Mouse (Mus musculus) WW6 (cell line): Measurements from ENCODE around the gene Cisd2.

Experiments
- DNase-seq: peaks from one replicate; pipeline ENCODE4 v3.0.0-alpha.2; 2013; ENCODE audit warnings: low read depth, low spot score

Cisd2 gene

DNA sequence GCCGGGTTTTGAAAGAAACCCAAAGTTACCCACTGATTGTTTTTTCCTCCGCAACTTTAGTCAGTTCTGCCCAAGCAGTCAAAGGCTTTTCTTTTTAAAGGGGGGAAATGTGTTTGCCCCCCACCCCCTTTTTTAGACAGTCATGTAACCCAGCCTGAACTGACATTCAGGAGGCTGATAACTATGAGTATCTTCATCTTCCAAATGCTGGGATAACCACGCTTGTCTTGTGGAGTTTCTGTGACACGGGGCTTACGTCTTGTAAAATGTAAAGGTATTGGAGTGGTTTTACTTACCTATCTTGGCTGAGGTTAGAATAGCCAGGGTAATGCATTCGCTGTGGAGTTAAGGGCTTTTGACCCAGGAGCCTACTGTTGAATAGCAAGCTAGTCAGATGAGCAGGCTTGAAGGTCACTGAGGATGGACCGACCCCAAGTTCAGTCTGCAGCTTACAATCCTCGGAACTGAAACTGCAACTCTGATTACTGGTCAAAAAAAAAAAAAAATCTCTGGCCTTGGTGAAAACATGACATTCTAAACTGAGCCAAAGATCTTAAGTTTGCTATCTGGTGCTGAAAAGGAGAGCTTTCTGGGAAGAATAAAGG lies at the start of gene Cisd2:
Gene Cisd2, minus strand, starts transcription at position 318 of the 605 bp plus-strand sequence.
- DNase-seq = no peak

DNA sequence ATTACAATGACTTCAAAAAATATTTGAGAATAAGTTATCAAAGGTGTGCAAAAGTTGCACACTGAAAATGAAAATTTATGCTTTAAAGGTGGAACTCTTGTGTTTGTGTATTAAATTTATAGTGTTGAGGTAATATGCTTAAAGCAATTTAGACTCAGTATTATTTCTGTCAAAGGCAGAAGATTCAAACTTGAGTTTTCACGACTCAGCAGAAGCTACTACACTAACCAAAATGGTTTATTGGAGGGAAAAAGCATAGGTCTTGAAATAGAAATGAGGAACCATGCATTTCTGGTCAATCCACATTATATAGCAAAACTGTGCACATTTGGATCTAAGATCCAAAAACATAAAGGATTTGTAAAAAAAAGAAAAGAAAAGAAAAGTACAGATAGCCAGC lies 47.1 kb upstream of the Cisd2 start:
- DNase-seq = no peak

DNA sequence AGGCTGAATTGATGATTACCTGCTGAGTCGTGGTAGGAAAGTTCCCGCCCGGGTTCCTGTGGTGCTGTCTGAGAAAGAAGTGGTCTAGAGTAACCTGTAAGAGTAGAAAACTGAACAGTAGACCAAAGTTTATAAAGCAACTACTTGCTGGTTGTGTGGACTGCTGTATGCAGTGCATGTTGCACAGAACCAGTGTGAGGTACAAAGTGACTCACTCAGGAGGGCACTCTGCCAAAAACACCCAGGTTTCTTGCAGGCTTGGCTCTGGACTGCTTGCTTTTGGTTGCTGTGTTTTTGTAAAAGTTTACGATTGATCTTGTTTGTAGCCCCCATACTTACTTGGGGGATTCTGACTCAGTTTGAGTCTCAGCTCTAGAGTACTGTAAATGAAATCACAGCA lies 46.2 kb upstream of the Cisd2 start:
- no peak for DNase-seq

DNA sequence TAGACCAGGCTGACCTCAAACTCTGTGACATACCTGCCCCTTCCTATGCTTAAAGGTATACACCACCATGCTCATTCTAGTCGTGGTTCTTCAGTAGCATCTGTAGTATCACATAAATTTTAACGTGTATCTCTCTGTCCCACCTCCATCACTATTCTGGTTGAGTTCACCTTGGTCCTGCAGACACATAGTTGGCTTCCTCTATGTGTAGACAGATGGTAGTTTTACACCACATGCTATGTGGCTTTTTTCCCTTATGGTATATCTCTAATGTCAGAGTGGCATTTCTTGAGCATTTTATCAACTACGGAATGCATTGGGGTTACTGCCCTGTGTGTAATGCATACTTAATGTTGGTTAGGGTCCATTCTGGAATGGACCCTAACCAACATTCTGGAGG lies 45.4 kb upstream of the Cisd2 start:
- no peak for DNase-seq

DNA sequence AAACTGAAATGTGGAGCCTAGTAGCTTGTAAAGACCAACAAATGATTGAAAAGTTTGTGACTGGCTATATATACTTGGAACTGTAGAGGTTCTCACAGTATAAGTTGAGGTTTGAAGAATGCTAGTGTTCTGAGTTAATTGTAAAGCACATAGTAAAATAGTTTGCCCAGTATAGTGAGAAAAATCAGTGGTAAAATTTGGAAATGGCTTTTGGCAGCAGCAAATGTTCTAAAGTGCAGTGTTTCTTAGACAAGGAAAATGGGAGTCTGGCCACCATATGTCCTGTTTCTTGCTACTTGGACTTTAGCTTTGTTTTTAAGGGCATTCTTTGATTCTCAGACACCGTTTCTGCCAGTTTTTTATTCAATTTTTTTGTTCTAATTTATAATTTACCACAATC lies 44.7 kb upstream of the Cisd2 start:
- DNase-seq = no peak

DNA sequence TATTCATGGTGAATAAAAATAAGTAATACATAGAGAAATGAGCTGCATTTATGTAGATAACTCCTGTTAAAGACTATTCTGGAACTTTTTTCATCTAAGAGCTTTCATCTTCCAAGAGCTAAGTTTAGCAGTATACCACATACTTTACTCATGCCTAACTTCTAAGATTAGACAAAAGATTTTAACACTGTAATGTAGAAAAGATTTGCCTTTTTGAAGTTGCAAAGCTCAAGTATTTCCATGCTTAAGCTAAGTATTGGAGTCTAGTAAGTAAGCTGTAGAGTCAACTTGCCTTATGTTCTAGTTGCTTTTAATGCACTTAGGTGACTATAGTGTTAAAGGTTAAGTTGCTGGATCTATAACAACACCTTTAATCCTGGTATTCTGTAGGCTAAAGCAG lies 35.3 kb upstream of the Cisd2 start:
- no peak for DNase-seq

DNA sequence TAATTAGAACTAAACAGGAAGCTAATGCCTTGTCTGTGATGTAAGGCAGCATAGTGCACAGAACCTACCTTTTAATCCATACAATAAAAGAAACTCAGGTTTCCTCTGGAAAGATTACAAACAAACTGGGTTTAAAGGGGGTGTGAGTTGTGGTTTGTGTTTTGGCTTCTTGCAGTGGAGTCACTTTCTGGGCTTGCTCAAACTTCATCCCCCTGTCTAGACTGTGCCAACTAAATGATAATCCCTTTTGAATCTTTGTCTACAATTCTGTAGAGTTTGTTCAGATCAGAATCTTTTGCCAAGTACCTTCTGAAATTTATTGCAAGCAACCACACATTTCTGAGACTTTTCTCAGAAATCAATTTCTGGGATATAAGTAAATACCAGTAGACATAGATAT lies 21.2 kb upstream of the Cisd2 start:
- DNase-seq = no peak

DNA sequence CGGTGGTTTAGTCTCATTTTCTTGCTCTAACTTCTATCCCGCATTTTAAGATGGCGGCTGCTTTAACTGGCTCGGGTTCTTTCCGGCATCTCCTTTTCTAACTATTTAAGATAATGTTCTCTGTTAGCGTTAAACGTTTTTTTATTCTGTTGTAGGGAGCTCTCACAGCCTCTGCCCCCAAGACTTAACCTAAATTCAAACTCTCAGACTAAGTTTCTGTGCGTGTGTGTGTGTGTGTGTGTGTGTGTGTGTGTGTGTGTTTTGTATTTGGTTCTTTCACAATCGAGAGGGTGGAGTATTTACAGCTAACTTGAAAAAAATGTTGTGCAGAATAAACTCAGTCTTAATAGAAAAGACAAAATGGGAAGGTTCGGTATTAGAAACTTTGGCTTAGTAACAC lies 16.9 kb upstream of the Cisd2 start:
- DNase-seq = no peak

DNA sequence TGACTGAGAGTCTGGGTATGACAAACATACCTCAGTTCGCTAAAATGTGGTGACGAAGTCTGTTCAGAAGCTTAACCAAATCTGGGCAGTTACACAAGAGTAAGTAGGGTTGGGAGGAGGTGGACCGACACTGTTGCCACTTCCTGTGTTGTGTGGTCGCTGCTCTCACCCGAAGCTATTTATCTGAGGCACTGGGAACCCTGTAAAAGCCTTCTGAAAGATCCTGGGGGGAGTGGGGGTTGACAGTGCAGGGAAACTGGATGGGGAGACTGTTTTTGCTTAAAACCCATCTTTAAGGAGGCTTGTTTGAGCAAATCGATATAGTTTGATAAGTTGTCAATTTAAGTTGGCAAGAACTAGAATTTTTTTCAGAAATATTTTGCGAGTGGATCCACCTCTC lies 16.5 kb upstream of the Cisd2 start:
- no peak for DNase-seq

DNA sequence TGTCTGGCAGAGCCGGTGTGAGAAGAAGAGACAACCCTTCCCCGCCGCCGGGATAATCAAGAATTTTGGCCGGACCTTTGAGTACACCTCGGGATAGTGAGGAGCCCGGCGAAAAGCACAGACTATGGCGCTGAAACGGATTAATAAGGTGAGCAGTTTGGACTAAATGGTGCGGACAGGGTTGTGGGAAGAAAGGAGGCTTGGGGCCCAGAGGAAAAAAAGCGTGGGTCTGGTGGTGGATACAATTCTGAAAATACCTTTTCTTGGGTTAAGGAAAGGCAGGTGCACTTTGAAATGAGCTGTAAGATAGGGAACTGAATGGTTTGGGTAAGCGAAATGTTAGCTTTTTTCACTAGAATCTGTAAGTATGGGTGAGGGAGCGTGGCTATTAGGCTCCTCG lies 15.9 kb upstream of the Cisd2 start:
- DNase-seq = no peak

DNA sequence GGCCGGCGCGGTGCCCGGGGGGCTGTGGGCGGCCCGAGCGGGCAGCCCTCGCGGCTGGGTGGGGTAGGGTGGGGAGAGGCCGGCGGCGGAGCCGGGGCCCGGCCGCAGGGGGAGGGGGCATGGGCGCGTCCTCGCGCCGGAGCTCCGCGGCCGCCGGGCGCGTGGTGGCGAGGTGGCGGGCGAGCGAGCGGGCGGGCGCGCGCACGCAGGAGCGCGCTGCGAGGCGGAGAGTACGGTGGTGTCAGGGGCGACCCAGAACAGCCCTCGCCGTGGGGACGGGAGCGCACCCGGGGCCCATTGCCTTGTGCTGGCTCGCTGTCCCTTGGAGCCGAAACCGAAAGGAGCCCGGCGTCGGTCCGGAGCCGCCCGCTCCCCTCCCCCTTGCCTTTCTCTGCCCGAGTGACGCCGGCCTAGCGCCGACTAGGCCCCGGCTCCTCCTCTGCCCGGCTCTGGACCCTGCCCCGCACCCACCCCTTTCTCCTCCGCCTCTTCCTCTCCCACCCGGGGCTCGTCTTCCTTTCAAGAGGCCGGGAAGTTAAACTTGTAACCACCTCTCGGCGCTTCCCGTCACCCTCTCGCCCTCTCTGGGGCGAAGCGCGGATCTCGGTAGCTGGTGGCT lies 15.3 kb upstream of the Cisd2 start:
- DNase-seq = no peak

DNA sequence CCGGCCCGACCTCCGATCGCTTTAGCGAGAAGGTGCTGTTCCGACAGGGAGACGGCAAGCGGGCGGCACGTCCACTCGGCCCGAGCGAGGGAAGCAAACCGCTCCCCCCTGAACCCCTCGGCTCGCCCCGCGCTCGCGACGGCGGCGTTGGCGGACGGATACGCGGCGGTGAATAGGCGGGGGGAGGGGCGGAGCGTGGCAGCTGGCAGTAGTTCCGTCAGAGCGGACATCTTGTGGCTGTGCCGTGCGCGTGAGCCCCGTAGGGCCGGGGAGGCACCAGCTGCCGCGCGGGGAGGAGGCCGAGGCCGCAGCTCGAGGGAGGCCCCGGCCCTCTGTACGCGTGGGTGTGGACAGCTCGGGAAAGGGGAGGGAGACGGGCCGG lies 14.8 kb upstream of the Cisd2 start:
- no peak for DNase-seq

DNA sequence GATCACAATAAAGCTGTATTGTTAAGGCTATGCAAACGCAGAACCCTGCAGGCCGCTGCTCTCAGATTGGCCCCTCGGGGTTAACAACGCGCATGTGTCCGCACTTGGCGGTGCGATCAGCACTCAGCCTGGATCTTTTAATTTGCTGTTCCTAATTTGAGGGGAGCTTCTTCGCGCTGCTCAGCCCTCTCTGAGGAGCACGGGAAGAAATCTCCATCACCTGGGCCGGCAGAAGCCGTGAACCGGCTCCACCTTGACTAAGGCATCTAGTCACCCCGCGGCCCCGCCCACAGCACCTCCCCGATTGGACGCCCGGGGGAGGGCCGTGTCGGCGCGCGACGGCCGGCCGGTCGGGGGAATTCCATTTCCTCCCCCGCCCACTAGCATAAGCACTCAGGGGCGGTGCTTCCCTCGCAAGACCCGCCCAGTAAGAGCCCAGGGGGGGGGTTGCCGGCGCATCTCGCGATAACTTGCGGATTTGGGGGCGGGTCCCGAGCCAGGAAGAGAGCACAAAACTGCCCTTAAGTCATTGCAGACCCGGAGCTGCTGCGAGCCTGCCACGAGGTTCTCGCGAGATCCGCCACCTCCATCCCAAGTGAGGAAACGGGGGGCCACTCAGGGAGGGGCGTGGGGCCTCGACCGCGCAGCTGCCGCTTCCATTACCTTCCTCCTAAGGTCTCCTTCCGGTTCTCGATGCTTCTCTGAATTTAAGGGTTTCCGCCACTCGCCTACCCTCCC lies 14.2 kb upstream of the Cisd2 start, which contains the start of gene Ube2d3:
Gene Ube2d3, plus strand, starts transcription at position 392 of the 738 bp plus-strand sequence.
- DNase-seq = peak; percentile 97

DNA sequence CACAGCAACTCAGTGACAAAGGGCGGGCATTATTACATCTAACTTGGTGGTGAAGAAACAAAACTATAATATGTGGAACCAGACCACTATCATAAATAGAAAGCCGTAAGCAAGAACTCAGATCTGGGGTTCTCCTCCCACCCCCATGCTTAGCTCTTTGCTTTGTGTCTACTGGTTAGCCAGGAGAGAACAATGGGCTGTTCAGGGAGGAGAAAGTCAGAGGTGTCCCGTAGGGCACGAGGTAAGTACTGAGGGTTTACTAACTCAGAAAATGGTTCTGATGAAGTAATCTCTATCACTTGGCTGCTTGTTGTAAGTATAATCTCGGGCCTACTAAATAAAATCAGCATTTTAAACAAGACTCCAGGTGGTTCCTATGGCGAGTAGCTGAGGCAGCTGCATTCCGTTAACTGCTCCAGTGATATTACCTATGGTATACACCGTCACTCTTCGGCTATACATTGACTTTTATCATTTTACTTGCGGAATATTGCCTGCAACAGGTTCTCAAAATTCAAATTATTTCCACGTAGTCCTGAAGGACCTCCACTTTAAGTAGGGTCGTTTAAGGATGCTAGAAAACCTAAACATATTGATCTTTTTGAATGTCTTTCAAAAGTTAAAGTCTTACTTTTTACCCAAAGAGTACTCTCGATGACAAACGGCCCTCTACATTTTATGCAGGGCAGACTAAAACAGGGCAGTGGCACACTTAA lies 13.3 kb upstream of the Cisd2 start:
- no peak for DNase-seq

DNA sequence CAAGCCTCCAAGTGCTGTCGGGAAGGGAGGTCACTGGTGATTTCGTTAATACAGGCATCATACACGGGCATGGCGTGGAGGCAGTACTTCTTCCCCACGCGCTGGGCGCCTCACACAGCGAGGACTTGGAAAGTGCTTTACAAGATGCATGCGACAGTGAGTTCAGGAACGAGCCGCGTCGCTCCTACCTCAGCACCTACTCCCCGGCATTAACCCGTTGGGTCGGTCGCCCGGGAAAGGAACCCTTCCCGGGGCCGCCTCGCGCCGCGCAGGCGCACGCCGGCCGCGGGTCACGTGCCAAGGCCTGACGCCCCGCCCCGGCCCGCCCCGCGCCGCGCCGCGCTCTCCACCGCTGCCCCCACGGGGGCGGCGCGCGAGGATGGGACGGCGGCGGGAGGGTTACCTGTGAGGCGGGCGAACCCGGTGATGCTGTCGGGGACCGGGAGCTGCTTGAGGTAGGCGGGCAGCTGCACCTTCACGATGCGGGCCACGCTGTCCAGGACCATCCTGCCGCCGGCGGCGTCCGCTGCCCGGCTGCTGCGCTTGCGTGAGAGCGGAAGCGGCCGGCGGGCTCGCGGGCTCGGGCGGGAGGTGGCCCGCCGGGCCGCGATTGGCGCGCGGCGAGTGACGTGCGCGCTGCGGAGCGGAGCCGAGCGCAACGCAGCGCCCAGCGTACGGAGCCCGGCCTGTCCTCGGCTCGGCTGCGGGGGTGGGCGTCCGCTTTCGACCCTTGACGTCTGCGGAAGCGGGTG lies 693 bp downstream of the Cisd2 start:
- DNase-seq = no peak

DNA sequence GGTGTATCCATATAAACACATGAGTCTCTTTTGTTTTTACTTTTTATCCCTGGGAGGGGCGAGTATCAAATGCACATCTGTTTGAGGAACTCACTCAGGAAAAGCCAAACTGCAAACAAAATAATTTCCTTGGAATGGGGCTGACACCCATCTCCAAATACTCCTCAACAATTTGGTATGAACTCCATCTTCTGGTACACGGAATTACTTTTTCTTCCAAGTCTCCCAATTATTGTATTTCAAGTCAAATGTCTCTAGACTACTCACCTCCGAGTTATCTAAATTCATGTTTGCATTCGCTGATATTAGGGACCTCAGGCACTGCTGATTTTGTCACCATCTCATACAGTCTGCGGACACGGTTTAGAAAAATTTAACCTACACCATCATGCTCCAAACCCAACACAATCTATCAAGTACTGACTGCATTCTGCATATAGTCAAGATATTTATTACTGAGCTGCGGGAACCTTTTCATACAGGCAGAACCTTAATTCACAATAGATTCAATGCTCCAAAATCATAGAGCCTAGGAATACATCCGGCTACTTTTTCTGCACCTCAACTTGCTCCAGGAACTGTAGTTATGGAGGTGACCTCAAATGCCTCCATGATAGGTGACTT lies 1.4 kb downstream of the Cisd2 start:
- no peak for DNase-seq

DNA sequence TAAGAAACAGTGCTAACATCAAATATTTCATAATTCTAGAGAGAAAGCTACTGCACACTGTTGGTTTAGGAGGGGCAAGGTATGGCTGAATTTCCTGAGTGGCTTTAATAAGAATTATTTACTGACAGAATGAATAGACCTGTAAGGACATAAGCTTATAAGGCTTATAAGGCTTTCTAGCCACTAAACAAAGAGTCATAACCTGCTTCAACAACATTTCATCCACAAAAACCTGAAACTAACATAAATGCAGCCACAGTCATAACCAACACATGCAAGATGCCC lies 2.5 kb downstream of the Cisd2 start:
- DNase-seq = no peak

DNA sequence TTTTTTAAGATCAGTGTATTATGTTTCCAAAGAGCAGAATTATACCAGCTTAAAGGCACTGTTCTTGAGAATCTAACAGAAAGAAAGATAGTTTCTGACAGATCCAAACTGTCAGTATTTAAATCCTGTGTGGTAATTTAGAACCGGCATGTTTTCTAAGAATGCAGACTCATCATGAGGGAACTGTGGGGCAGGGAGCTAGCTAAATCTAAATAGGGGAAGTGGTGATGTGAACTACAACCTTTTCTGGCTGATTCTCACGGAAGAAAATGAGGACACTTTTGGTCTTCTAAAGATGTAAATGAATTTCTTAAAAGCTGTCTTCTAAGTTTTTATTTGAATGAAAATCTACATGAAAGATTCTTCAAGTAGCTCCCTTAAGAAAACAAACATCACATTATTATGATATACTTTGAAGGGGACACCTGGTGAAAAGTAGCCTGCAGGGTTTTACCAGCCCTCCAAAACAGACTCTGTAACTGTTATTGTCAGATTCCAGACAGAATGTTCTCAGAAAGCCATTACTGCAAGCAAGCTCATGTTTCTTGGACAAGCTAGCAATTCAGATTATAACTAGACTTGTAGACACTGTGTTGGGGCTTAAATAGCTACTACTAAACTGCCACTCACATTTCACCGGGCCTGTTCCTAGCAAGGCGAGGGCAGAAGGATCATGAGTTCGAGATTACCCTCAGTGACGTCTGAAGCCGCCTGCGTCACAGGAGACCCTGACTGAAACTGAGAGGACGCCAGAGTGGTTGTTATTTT lies 3.0 kb downstream of the Cisd2 start:
- no peak for DNase-seq

DNA sequence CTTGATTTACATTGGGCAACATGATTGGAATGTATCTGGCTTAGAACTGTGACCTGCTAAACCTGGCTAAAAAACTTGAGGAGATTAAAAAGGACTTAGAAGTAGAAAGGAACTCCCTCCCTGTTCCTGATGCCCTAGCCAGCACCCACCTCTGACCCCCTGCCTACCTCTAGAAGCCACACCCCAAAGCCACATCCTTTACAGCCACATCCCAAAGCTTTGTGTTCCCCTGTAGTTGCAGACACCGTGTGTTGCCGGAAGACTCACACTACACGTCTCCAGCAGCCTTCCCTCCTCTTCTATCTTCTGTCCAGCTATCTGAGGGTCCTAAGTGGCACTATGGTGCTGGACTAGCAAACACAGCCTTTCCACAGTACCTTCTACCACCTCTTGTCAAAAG lies 5.9 kb downstream of the Cisd2 start:
- no peak for DNase-seq

DNA sequence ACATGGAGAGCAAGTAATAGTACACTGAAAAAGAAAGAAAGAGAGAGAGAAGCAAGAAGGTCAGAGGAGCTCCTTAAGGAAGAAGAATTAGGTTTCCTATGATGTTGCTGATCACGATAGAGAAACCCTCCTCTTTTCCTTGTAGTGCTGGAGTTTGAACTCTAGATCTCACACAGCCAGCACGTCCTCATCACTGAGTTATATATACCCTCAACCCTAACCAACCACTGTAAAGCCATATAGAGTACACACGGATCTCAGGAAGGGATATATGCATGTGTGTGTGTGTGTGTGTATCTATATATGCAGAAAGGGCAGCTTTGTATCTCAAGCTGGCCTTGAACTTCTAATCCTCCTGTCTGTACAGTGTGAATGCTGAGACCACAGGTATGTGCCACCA lies 6.5 kb downstream of the Cisd2 start:
- DNase-seq = no peak

DNA sequence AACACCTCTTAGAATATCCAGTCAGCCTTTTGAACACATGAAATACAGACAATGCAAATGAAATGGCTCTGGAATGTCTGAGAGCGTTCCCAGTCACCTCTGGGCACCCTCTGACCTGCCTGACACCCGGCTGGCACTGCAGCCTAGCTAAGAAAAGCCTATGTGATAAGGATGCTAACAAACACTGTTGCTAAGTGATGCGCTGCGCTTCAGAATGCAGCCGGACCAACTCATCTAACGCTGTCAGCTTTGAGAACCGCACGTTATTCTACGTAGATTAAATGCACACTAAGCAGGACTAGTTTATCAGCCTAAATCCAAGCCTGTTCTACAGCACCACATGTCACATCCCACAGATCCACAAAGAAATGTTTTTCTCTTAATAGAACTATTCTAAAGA lies 11.9 kb downstream of the Cisd2 start:
- DNase-seq = no peak
